Mouse (Mus musculus): ENCODE data around the gene Col4a3.

GRCm38 (mm10) chr1:82650868-82651267, 64.1 kb downstream of the Col4a3 start:
- TF ChIP-seq CTCF (IDR thresholded peaks at IDR 0.05; ENCODE audit: low read depth, low read length) (no peak), POLR2A (IDR thresholded peaks at IDR 0.05; ENCODE audit: extremely low read depth, insufficient read depth, low read length) (no peak)
